Mouse (Mus musculus): ENCODE results near the gene Epb41. TPM values are rescaled to one million over a fixed set of nuclear protein-coding genes. Genes with fewer than 3 reads are reported as not detected.

The Epb41 gene
- polyA plus RNA-seq (2012; ENCODE audit: low replicate concordance), result 44.6 and 133 TPM in 2 replicates

DNA sequence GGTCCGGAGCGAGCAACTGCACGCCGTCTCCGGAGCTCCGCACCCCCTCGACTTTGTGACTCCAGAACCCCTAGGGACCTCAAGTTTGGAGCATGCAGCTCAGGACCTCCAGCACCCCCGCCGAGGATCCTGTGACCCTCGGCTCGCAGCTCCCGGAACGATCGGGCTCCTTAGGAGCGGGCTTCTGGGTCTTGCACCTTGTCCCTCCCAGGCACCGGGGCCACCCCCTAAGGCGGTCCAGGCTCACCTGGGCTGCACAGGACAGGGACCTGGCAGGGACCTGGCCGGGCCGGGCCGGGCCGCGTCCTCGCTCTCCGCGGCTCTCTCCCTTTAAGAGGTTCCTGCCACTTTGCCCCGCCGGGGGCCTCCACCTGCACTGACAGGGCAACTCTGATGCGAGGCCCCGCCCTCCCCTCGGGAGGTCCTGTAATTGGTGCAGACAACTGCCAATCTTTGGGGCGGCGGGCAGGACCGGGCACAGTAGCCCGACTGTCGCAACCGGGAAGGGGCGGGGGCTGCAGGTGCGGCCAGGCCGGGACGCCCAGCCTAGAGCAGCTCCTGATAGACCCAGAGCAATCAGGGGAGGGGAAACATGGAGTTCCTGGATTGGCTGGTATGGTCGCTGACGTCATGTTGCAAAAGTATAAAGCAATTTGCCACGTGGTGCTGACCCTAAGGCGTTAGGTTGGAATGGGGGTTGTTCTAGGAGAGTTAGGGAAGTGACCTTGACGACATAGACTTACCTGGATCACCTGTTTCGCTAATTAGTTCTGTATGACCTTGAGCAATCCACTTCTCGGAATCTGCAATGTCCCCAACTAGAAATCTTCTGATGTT is at the start of gene Epb41:
Epb41 (minus strand) TSS at position 389 of the 837 bp plus-strand sequence.

GRCm38 (mm10) chr4:132074077-132074932 is 816 bp downstream of the Epb41 start, which contains the start of gene Gm10300:
TSS of gene Gm10300 (plus strand) at chr4:132074697.

GRCm38 (mm10) chr4:131921461-131922346 is 153.4 kb downstream of the Epb41 start, which contains the start of gene Tmem200b:
TSS of gene Tmem200b (plus strand) at chr4:131921771.

Other genes with a start within 250 kb of the Epb41 start
- gene Ptpru, start 237.0 kb downstream of the Epb41 start, polyA plus RNA-seq (2012; ENCODE audit: low replicate concordance), result 0.08 and 0.16 TPM in 2 replicates
- 15.1 and 18.8 TPM in 2 replicates for gene Mecr, start 231.9 kb downstream of the Epb41 start, polyA plus RNA-seq (2012; ENCODE audit: low replicate concordance)
- gene Srsf4, start 201.7 kb downstream of the Epb41 start, polyA plus RNA-seq (2012; ENCODE audit: low replicate concordance), result 111 and 156 TPM in 2 replicates
- gene Tmem200b, start 153.6 kb downstream of the Epb41 start, polyA plus RNA-seq (2012; ENCODE audit: low replicate concordance), result 0.42 and 0.62 TPM in 2 replicates
- 0.16 and 0.46 TPM in 2 replicates for gene Gm10300, start 624 bp downstream of the Epb41 start, polyA plus RNA-seq (2012; ENCODE audit: low replicate concordance)
- gene Oprd1, start 69.2 kb upstream of the Epb41 start, polyA plus RNA-seq (2012; ENCODE audit: low replicate concordance), result 0.26 and 0.64 TPM in 2 replicates
- 29.9 and 51.9 TPM in 2 replicates for gene Ythdf2, start 137.0 kb upstream of the Epb41 start, polyA plus RNA-seq (2012; ENCODE audit: low replicate concordance)
- gene Gmeb1, start 186.3 kb upstream of the Epb41 start, polyA plus RNA-seq (2012; ENCODE audit: low replicate concordance), result 4.3 and 21.8 TPM in 2 replicates
- gene Taf12, start 199.1 kb upstream of the Epb41 start, polyA plus RNA-seq (2012; ENCODE audit: low replicate concordance), result 2.3 and 17.1 TPM in 2 replicates
- 0.17 TPM in 1 of 2 replicates, not detected in the other for gene Rab42, start 228.1 kb upstream of the Epb41 start, polyA plus RNA-seq (2012; ENCODE audit: low replicate concordance)

Data from hematopoietic multipotent progenitor cell, adult 10-12 weeks (in vitro differentiated cells).